In the genomic region with DNA sequence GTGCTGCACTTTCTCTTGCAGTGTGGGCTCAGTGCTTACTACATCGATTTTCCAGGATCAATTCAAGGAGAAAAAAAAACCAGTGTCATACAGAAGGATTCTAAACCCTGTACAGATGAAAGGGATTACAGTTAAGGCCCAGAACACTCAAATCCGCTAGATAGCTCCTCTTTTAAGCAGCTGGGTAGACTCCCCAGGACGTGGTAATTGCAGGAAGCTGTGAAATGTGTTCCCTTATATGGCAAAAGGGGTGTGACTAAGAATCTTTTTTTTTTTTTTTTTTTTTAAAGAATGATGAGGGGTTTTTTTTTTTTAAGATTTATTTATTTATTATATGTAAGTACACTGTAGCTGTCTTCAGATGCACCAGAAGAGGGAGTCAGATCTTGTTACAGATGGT, we compare ENCODE assay signal across 2 mouse cellular contexts.
TF ChIP-seq lines count a peak whose summit lies in the region.

No protein-coding gene starts in this region.

TF ChIP-seq in CH12.LX, 34 proteins besides CTCF, POLR2A, EP300 and RAD21:
- TF ChIP-seq ELF1 (IDR thresholded peaks at IDR 0.05; ENCODE audit: low read depth, low read length) (no peak), NRF1 (IDR thresholded peaks at IDR 0.05; ENCODE audit: low read depth, low read length) (no peak), ZNF384 (IDR thresholded peaks at IDR 0.05; ENCODE audit: low read depth, low read length) (peak; percentile 71), SIN3A (IDR thresholded peaks at IDR 0.05; ENCODE audit: low read length) (no peak), GABPA (IDR thresholded peaks at IDR 0.05; ENCODE audit: insufficient replicate concordance, low read depth, low read length) (no peak), KAT2A (IDR thresholded peaks at IDR 0.05; ENCODE audit: insufficient replicate concordance, low read length) (no peak), ETS1 (conservative IDR thresholded peaks at IDR 0.05; ENCODE audit: low read depth, low read length) (no peak), TCF12 (IDR thresholded peaks at IDR 0.05; ENCODE audit: low read depth, low read length) (no peak), PAX5 (IDR thresholded peaks at IDR 0.05; ENCODE audit: low read length) (no peak)

TF ChIP-seq in MEL, 35 proteins besides CTCF, POLR2A, EP300 and RAD21:
- TF ChIP-seq ZKSCAN1 (IDR thresholded peaks at IDR 0.05; ENCODE audit: low read depth, low read length) (no peak), ZNF384 (IDR thresholded peaks at IDR 0.05; ENCODE audit: low read depth, low read length) (peak; percentile 85)
